Mouse (Mus musculus): ENCODE results near the gene Akap10. TPM values are rescaled to one million over a fixed set of nuclear protein-coding genes. Genes with fewer than 3 reads are reported as not detected.
"Not testable (repeated sequence)": the region's sequence is repeated elsewhere in the genome, so short reads cannot be mapped to it uniquely, and the experiment has no call there.

Gene Akap10
- polyA plus RNA-seq, 1 experiment, result 12.3 TPM

GRCm38 (mm10) chr11:61851195-61851594 is 78.9 kb downstream of the Akap10 start:
- DNase-seq, result no peak
- Histone ChIP-seq H3K4me3 (replicated peaks; ENCODE audit: extremely low read depth, low read depth, low read length) (no peak overlapping the region), H3K4me1 (ENCODE audit: control insufficient read depth, insufficient read depth, low read length) (no peaks in the 10 kb centered on the region; the same call in 1 of the 2 replicates)
- TF ChIP-seq CTCF (IDR thresholded peaks at IDR 0.05; ENCODE audit: insufficient read depth, low read length) (no peak), POLR2A (IDR thresholded peaks at IDR 0.05; ENCODE audit: borderline replicate concordance, extremely low read depth, low read depth, low read length) (no peak)
- WGBS, result 71% methylated on average over 3 of the region's 3 CpGs

- not testable (repeated sequence) for DNase-seq; H3K4me1 ChIP-seq (ENCODE audit: control insufficient read depth, insufficient read depth, low read length); H3K4me3 ChIP-seq (replicated peaks; ENCODE audit: extremely low read depth, low read depth, low read length)
- WGBS, result 74% methylated on average over 3 of the region's 3 CpGs
Observed at GRCm38 (mm10) chr11:61840663-61841062, 89.4 kb downstream of the Akap10 start.

- no peak for TF ChIP-seq CTCF (IDR thresholded peaks at IDR 0.05; ENCODE audit: insufficient read depth, low read length)
- no peak for TF ChIP-seq POLR2A (IDR thresholded peaks at IDR 0.05; ENCODE audit: borderline replicate concordance, extremely low read depth, low read depth, low read length)
- DNase-seq, result no peak
- no peak overlapping the region for H3K4me3 ChIP-seq (replicated peaks; ENCODE audit: extremely low read depth, low read depth, low read length)
- H3K4me1 ChIP-seq (ENCODE audit: control insufficient read depth, insufficient read depth, low read length), result no peaks in the 10 kb centered on the region
Observed at GRCm38 (mm10) chr11:61839940-61840339, 90.1 kb downstream of the Akap10 start.

- DNase-seq, result no peak
- WGBS, result 88% methylated on average over 1 of the region's 1 CpGs
- TF ChIP-seq CTCF (IDR thresholded peaks at IDR 0.05; ENCODE audit: insufficient read depth, low read length) (no peak), POLR2A (IDR thresholded peaks at IDR 0.05; ENCODE audit: borderline replicate concordance, extremely low read depth, low read depth, low read length) (no peak)
- H3K4me3 ChIP-seq (replicated peaks; ENCODE audit: extremely low read depth, low read depth, low read length), result no peak overlapping the region
- H3K4me1 ChIP-seq (ENCODE audit: control insufficient read depth, insufficient read depth, low read length), result no peaks in the 10 kb centered on the region
Observed at GRCm38 (mm10) chr11:61839182-61839581, 90.9 kb downstream of the Akap10 start.

Other genes with a start within 250 kb of the Akap10 start
- 2.7 and 7.5 TPM in 2 replicates for gene Fam83g, start 246.2 kb downstream of the Akap10 start, polyA plus RNA-seq (2012; rRNA removed)
- gene Slc5a10, start 209.4 kb downstream of the Akap10 start, polyA plus RNA-seq (2012; rRNA removed), result 0.06 TPM in 1 of 2 replicates, not detected in the other
- gene Prpsap2, start 168.2 kb downstream of the Akap10 start, polyA plus RNA-seq (2012; rRNA removed), result 10.7 and 14.2 TPM in 2 replicates
- gene Ulk2, start 75.2 kb downstream of the Akap10 start, polyA plus RNA-seq (2012; rRNA removed), result 60.4 and 73.2 TPM in 2 replicates
- 11.7 and 12.2 TPM in 2 replicates for gene Specc1, start 26.5 kb upstream of the Akap10 start, polyA plus RNA-seq (2012; rRNA removed)

All from lung, adult 2 months (tissue).